Mouse (Mus musculus) intestine, embryonic 15.5 days (tissue): Measurements from ENCODE around the gene Col20a1. TPM values are rescaled to one million over a fixed set of nuclear protein-coding genes. Genes with fewer than 3 reads are reported as not detected.
A peak's percentile ranks its signal among the peaks of the same experiment; 100 is the strongest.

Experiments used
- ATAC-seq: fragments of 200-750 bp; cut with Nextera tagmentation; 2 replicates; pipeline ENCODE4 v1.8.0; 2017; ENCODE audit warnings: moderate TSS enrichment, moderate library complexity
- H3K27ac ChIP-seq: fragments of 300-500 bp; sonication (generic); 2 replicates; pipeline ENCODE4 v1.5.1; 2015; ENCODE audit warnings: mild to moderate bottlenecking, inconsistent platforms
- H3K27me3 ChIP-seq: fragments of 300-500 bp; sonication (generic); replicated peaks from 2 replicates; pipeline ENCODE4 v1.6.1; 2015; ENCODE audit warnings: inconsistent platforms
- H3K36me3 ChIP-seq: fragments of 300-500 bp; sonication (generic); 2 replicates; pipeline ENCODE4 v1.6.1; 2015; ENCODE audit warnings: inconsistent platforms
- H3K4me1 ChIP-seq: fragments of 300-500 bp; sonication (generic); replicated peaks from 2 replicates; pipeline ENCODE4 v1.6.1; 2015; ENCODE audit warnings: inconsistent platforms
- H3K4me2 ChIP-seq: fragments of 300-500 bp; sonication (generic); replicated peaks from 2 replicates; pipeline ENCODE4 v1.6.1; 2015; ENCODE audit warnings: mild to moderate bottlenecking, inconsistent platforms
- H3K4me3 ChIP-seq: fragments of 300-500 bp; sonication (generic); replicated peaks from 2 replicates; pipeline ENCODE4 v1.5.1; 2015; ENCODE audit warnings: inconsistent platforms
- H3K9ac ChIP-seq: fragments of 300-500 bp; sonication (generic); 2 replicates; pipeline ENCODE4 v1.6.1; 2015; ENCODE audit warnings: inconsistent platforms
- H3K9me3 ChIP-seq: fragments of 300-500 bp; sonication (generic); 2 replicates; pipeline ENCODE4 v1.6.1; 2016; ENCODE audit warnings: inconsistent platforms
- WGBS: fragments of 180-500 bp; shearing (Covaris S2); methylation state at CpG from one replicate; pipeline ENCODE4 v1.1.7; 2015; 5-methylcytosine and 5-hydroxymethylcytosine counted together
- polyA plus RNA-seq: library from polyadenylated mRNA; unstranded; fragments of >200 nt; fragmentation: Nextera tagmentation; extraction: Ambion mirVana; gene quantifications from 2 replicates; pipeline ENCODE4 v1.2.1, GENCODE M21; 2015

The Col20a1 gene
- polyA plus RNA-seq, 1 experiment from 2014 or later, result 0.39 TPM

- no peak overlapping the region for H3K4me3 ChIP-seq
- H3K4me1 ChIP-seq, result no peaks in the 10 kb centered on the region
- H3K4me2 ChIP-seq, result no peak overlapping the region
- ATAC-seq, result no peak
- H3K36me3 ChIP-seq, result no peaks in the 10 kb centered on the region
- 65% methylated on average over 3 of the region's 3 CpGs for WGBS
- H3K9me3 ChIP-seq, result no peaks in the 10 kb centered on the region
- no peak overlapping the region for H3K27ac ChIP-seq
- no peaks in the 10 kb centered on the region for H3K27me3 ChIP-seq
- no peak overlapping the region for H3K9ac ChIP-seq
These were observed 10.6 kb downstream of the Col20a1 start for GRCm38 (mm10) chr2:180996905-180997304.

DNA sequence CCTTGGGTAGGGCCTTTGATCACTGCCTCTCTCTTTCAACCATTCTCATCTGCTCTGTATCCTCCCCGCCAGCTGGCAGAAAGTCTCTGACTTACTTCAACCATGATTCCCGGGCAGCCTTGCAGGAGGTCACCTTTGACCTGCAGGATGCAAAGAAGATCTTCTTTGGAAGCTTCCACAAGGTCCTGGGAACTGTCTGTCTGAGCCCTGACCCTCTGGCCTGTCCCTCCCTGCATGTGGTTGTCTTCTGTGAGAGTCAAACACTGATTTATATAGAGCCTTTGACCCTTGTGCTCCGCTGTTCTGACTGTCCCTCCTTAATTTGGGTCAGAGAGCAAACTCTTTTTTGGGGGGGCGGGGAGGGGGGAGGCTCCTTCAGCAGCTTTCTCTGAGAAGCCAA, 20.7 kb downstream of the Col20a1 start:
- no peak overlapping the region for H3K9ac ChIP-seq
- WGBS, result 47% methylated on average over 4 of the region's 4 CpGs
- no peaks in the 10 kb centered on the region for H3K36me3 ChIP-seq
- H3K27ac ChIP-seq, result no peak overlapping the region
- ATAC-seq, result no peak
- no peak overlapping the region for H3K4me2 ChIP-seq
- no peaks in the 10 kb centered on the region; the same call in 1 of the 2 replicates for H3K27me3 ChIP-seq
- H3K4me3 ChIP-seq, result no peak overlapping the region
- no peaks in the 10 kb centered on the region for H3K9me3 ChIP-seq
- H3K4me1 ChIP-seq, result no peaks in the 10 kb centered on the region

GRCm38 (mm10) chr2:181008339-181008738, 22.0 kb downstream of the Col20a1 start:
- no peak overlapping the region for H3K9ac ChIP-seq
- no peaks in the 10 kb centered on the region for H3K9me3 ChIP-seq
- no peak overlapping the region for H3K4me2 ChIP-seq
- no peaks in the 10 kb centered on the region for H3K36me3 ChIP-seq
- no peaks in the 10 kb centered on the region for H3K4me1 ChIP-seq
- WGBS, result 77% methylated on average over 5 of the region's 5 CpGs
- no peak overlapping the region for H3K4me3 ChIP-seq
- H3K27ac ChIP-seq, result no peak overlapping the region
- no peaks in the 10 kb centered on the region; the same call in 1 of the 2 replicates for H3K27me3 ChIP-seq
- no peak for ATAC-seq

DNA sequence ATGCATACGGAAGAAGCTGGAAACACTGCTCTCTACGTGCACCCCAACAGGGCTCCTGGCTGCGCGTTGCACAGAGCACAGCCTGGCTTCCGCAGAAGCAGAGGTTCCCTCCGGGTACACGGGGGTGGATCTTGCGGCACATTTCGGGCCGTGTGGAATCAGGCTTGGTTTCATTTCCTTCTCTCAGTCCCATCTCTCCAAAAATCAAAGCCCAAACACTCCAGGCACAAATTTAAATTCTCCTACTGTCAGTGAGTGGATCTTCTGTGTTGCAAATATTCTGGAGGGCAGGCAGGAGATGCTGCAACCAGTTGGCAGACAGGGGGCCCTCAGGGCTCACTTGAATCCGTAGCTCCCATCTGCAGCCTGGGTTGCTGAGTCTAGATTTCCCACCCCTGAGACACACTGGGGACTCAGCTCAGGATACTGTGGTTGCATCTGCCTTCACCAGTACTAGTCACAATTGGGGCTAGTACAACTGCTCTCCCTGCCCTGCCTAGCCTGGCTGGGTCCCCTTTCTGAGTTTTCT, 45.1 kb downstream of the Col20a1 start:
- 80% methylated on average over 11 of the region's 11 CpGs for WGBS
- no peak overlapping the region for H3K4me3 ChIP-seq
- H3K9ac ChIP-seq, result no peak overlapping the region
- no peaks in the 10 kb centered on the region for H3K36me3 ChIP-seq
- no peak for ATAC-seq
- H3K4me1 ChIP-seq, result no peaks in the 10 kb centered on the region
- H3K4me2 ChIP-seq, result no peak overlapping the region
- H3K27ac ChIP-seq, result no peak overlapping the region
- H3K27me3 ChIP-seq, result peaks cover 11% of the 10 kb centered on the region
- no peaks in the 10 kb centered on the region for H3K9me3 ChIP-seq

DNA sequence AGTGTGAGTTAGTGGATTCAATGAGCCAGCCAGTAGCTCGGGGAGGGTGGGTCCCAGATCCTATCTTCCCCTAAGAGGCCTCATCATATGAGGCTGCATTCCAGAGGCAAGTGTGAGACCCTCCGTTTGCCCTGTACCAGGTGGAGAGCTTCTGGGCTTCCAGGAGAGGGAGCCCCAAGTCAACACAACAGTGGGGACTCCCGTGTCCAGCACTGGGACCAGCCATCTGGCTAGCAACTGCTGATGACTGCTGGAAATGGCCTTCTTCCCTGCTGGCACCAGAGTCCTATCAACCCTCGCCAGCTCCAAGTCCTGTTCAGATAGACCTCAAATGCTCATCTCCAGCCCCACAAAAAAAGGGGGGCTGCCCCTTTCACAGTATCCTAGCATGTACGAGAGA, 46.1 kb downstream of the Col20a1 start:
- Histone ChIP-seq H3K9ac (no peak overlapping the region), H3K4me3 (no peak overlapping the region), H3K36me3 (no peaks in the 10 kb centered on the region), H3K9me3 (no peaks in the 10 kb centered on the region), H3K4me2 (no peak overlapping the region), H3K27ac (no peak overlapping the region), H3K27me3 (peaks cover 21% of the 10 kb centered on the region), H3K4me1 (no peaks in the 10 kb centered on the region)
- no peak for ATAC-seq
- 43% methylated on average over 5 of the region's 5 CpGs for WGBS

DNA sequence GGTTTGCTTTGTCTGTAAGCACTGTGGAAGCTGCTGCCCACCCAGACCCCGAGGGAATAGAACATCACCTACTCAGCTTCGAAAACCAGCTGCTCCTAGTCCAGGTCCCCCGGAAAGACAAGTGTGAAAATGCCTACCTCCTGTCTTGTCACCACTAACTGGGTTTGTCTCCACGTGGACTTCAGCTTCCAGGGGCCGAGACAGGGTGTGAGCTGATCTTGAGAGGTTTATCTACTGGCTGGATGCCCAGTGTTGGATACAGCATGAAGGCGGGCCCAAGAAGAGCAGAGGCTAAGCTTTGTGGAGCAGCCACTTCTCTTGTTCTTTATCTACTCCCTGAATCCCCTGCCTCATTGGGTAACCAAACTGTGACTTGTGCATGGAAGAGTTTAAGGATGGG, 47.0 kb downstream of the Col20a1 start:
- H3K4me3 ChIP-seq, result no peak overlapping the region
- no peak for ATAC-seq
- no peak overlapping the region for H3K4me2 ChIP-seq
- 59% methylated on average over 6 of the region's 6 CpGs for WGBS
- no peaks in the 10 kb centered on the region for H3K9me3 ChIP-seq
- H3K9ac ChIP-seq, result no peak overlapping the region
- H3K27ac ChIP-seq, result no peak overlapping the region
- H3K4me1 ChIP-seq, result no peaks in the 10 kb centered on the region
- no peaks in the 10 kb centered on the region for H3K36me3 ChIP-seq
- H3K27me3 ChIP-seq, result peaks cover 30% of the 10 kb centered on the region

GRCm38 (mm10) chr2:181035186-181035585, 48.9 kb downstream of the Col20a1 start:
- ATAC-seq, result no peak
- WGBS, result 80% methylated on average over 7 of the region's 7 CpGs

GRCm38 (mm10) chr2:181036561-181036960, 50.2 kb downstream of the Col20a1 start:
- Histone ChIP-seq H3K4me2 (no peak overlapping the region), H3K27ac (no peak overlapping the region), H3K9me3 (no peaks in the 10 kb centered on the region), H3K4me3 (no peak overlapping the region), H3K27me3 (peaks cover 62% of the 10 kb centered on the region), H3K9ac (no peak overlapping the region), H3K36me3 (no peaks in the 10 kb centered on the region), H3K4me1 (peaks cover 8% of the 10 kb centered on the region)
- WGBS, result 73% methylated on average over 6 of the region's 6 CpGs
- no peak for ATAC-seq

More at GRCm38 (mm10) chr2:181035186-181035585, 48.9 kb downstream of the Col20a1 start:
- H3K27ac ChIP-seq, result no peak overlapping the region
- H3K4me2 ChIP-seq, result no peak overlapping the region
- H3K4me1 ChIP-seq, result peaks cover 8% of the 10 kb centered on the region
- no peaks in the 10 kb centered on the region for H3K36me3 ChIP-seq
- peaks cover 48% of the 10 kb centered on the region for H3K27me3 ChIP-seq
- H3K9ac ChIP-seq, result no peak overlapping the region
- H3K4me3 ChIP-seq, result no peak overlapping the region
- no peaks in the 10 kb centered on the region for H3K9me3 ChIP-seq

DNA sequence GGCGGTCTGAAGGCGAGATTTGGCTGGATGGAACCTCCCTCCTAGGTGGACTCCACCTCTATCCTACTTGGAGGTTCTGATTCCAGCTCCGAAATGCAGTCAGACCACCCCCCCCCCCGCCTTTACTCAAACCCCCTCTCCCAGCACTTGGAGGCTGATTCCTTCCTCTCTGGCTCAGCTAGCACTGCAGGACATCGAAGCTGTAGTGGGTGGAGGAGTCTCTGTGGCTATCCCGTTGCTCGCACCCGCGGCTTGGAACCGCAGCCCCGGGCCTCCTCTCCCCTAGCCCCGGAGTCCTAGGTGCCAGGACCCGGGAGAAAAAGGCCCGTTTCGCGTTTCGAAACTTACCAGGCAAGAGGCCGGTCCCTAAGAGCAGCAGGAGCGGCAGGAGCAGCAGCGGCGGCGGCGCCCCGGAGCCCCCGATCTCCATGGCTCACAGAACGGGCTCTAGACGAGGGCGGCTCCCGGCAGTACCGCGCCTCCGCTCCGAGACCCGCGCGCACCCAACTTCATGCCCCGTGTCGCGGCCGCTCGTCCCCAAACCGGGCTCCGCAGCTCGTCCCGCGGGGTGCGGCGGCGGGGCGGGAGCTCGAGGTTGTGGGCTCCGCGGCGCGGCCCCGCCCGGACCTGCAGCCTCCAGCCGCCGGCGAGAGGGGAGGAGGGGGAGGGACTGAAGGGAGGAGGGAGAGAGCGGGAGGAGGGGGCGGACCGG, 52.5 kb downstream of the Col20a1 start:
- Histone ChIP-seq H3K9me3 (no peaks in the 10 kb centered on the region), H3K27me3 (peaks cover 62% of the 10 kb centered on the region), H3K27ac (no peak overlapping the region), H3K4me1 (peaks cover 8% of the 10 kb centered on the region), H3K4me3 (peak overlapping the region; percentile 53), H3K9ac (peak overlapping the region; percentile 41), H3K36me3 (no peaks in the 10 kb centered on the region), H3K4me2 (peak overlapping the region; percentile 93)
- under 1% methylated on average over 62 of the region's 63 CpGs for WGBS
- peak; percentile 52 for ATAC-seq

- peak overlapping the region; percentile 41; the same call in 1 of the 2 replicates for H3K9ac ChIP-seq
- peaks cover 62% of the 10 kb centered on the region for H3K27me3 ChIP-seq
- no peak; the same call in 1 of the 2 replicates for ATAC-seq
These were observed 53.0 kb downstream of the Col20a1 start for GRCm38 (mm10) chr2:181039356-181039680.

DNA sequence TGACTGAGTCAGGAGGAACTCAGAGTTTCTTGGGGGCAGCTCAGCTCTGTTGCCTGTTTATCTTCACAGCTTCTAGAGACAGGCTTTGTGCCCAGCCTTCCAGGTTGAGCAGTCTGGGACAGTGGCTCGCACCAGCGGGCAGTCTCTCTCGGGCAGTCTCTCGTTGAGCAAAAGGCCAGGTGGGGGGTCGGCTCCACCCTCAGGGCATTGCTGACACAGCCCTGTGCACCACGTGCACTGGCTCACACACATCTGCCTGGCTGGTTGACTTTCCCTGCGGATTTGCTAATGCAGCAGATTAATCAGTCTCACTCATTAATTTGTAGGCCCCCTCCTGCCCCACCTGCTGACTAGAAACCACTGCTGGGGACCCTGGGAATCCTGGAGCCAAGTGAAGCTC, 55.6 kb downstream of the Col20a1 start:
- H3K36me3 ChIP-seq, result no peaks in the 10 kb centered on the region
- WGBS, result 16% methylated on average over 7 of the region's 7 CpGs
- no peak overlapping the region for H3K27ac ChIP-seq
- no peak overlapping the region for H3K4me2 ChIP-seq
- ATAC-seq, result no peak
- no peaks in the 10 kb centered on the region for H3K9me3 ChIP-seq
- peaks cover 8% of the 10 kb centered on the region for H3K4me1 ChIP-seq
- no peak overlapping the region for H3K4me3 ChIP-seq
- peaks cover 47% of the 10 kb centered on the region for H3K27me3 ChIP-seq
- no peak overlapping the region for H3K9ac ChIP-seq

More at GRCm38 (mm10) chr2:181039356-181039680, 53.0 kb downstream of the Col20a1 start:
- Histone ChIP-seq H3K4me3 (peak overlapping the region; percentile 53), H3K36me3 (no peaks in the 10 kb centered on the region), H3K4me1 (peaks cover 8% of the 10 kb centered on the region), H3K9me3 (no peaks in the 10 kb centered on the region), H3K27ac (no peak overlapping the region), H3K4me2 (peak overlapping the region; percentile 93)
- under 1% methylated on average over 16 of the region's 16 CpGs for WGBS

- peaks cover 46% of the 10 kb centered on the region for H3K27me3 ChIP-seq
- peaks cover 8% of the 10 kb centered on the region for H3K4me1 ChIP-seq
- no peak overlapping the region for H3K4me2 ChIP-seq
- no peak overlapping the region for H3K4me3 ChIP-seq
- no peak overlapping the region for H3K9ac ChIP-seq
- no peak overlapping the region for H3K27ac ChIP-seq
- ATAC-seq, result no peak
- H3K36me3 ChIP-seq, result no peaks in the 10 kb centered on the region
- no peaks in the 10 kb centered on the region for H3K9me3 ChIP-seq
These were observed 56.0 kb downstream of the Col20a1 start for GRCm38 (mm10) chr2:181042376-181042775.

- H3K9me3 ChIP-seq, result no peaks in the 10 kb centered on the region
- H3K27ac ChIP-seq, result no peak within 1 kb of the TSS
These were observed 57.1 kb downstream of the Col20a1 start, which contains the start of gene Chrna4 for GRCm38 (mm10) chr2:181043437-181043836. Gene Chrna4, minus strand, starts transcription at chr2:181043546.

More at GRCm38 (mm10) chr2:181043437-181043836, 57.1 kb downstream of the Col20a1 start, which contains the start of gene Chrna4:
- Histone ChIP-seq H3K4me2 (no peak within 1 kb of the TSS), H3K4me1 (peaks cover 8% of the 10 kb centered on the region), H3K27me3 (peaks cover 36% of the 10 kb centered on the region), H3K36me3 (no peaks in the 10 kb centered on the region), H3K9ac (no peak within 1 kb of the TSS), H3K4me3 (no peak within 1 kb of the TSS)
- ATAC-seq, result peak; percentile 43; the same call in 1 of the 2 replicates
- 42% methylated on average over 3 of the region's 3 CpGs for WGBS
